Mouse (Mus musculus) c-Kit-positive CD71-negative TER-119-negative erythroid progenitor cells, embryonic 14.5 days (primary cell): ENCODE data around the gene Sytl2.

ENCODE experiments used
- DNase-seq: peaks from one replicate; pipeline ENCODE4 v3.0.0-alpha.2; 2013; ENCODE audit warnings: low read depth

Sytl2 gene

DNA sequence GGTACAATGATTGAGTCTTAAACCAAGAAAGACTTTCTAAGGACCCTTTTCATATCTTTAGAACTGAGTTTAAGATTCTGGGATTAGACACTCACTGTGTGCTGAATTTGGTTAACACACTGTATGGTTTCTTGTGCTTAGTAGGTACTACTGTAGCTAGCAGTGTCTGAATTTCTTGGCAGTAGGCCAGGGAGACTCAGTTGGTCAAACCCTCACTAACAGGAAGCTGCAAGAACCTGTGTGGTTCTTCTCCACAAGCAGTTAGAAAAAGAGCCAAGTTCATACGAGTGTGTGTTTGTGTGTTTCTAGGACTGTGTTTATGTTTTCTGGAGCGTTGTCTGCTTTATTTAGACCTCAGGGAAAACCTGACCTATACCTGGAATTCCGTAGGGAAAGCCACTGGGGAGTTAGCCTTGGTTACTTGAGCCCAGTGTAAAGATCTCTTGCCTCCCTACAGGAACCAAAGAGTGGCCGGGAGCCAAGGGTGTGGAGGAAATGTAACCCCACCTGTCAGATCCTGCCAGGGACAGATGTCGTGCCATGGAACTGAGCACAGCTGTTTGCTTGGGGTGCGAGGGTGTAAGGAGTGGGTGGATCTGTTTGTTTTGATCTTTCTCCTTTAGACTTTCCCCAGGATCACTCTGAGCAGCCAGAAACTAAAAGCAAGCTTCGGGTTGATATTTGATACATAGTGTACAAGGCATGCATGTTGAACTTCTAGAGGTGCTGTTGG lies 10.3 kb downstream of the Sytl2 start:
- DNase-seq = no peak

- no peak for DNase-seq
Observed at GRCm38 (mm10) chr7:90313421-90313820, 11.4 kb downstream of the Sytl2 start.

DNA sequence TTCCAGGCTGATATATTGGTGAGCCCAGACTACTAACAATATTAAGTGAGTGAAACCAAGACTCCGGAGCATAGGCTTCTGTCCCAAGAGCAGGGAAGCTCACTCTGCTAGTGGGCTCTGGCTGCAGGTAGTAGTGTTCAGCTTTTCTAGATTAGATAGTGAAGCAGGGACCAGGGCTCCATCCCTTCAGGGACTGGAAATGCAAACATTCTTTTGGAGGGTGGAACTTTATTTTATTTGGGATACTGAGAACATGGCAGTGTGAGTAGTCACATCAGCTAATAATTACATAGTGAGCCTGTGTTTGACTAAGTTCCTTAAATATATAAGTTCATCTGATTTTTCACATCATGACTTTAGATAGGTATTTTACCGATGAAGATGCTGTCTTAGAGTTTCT lies 14.8 kb downstream of the Sytl2 start:
- no peak for DNase-seq

- no peak for DNase-seq
Observed at GRCm38 (mm10) chr7:90319446-90319845, 17.4 kb downstream of the Sytl2 start.

GRCm38 (mm10) chr7:90320124-90320523 lies 18.1 kb downstream of the Sytl2 start:
- no peak for DNase-seq

GRCm38 (mm10) chr7:90325166-90325565 lies 23.1 kb downstream of the Sytl2 start:
- no peak for DNase-seq

GRCm38 (mm10) chr7:90330200-90330599 lies 28.1 kb downstream of the Sytl2 start:
- no peak for DNase-seq

GRCm38 (mm10) chr7:90332483-90333065 lies 30.5 kb downstream of the Sytl2 start:
- DNase-seq = no peak

GRCm38 (mm10) chr7:90334362-90334761 lies 32.3 kb downstream of the Sytl2 start:
- no peak for DNase-seq

DNA sequence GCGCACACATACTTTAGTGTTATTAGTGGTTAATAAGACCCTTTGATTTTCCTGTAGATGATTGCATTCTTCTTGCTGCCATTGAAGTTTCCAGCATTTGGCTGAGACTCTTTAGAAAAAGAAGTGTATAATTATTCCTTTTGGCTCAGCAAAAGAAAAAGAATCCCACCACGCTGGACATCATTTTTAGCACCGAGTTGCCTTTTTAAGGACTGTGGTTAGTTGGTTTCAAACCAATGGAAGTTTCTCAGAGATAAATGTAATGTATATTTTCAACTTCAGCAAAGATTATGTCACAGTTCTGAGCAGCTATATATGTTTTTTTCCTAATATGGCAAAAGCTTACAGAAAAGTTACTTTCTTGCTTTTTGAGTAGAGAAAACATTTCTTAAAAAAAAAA lies 32.8 kb downstream of the Sytl2 start:
- DNase-seq = no peak

GRCm38 (mm10) chr7:90335755-90336194 lies 33.7 kb downstream of the Sytl2 start:
- no peak for DNase-seq

- DNase-seq = no peak
Observed at GRCm38 (mm10) chr7:90341212-90341957, 39.3 kb downstream of the Sytl2 start.

- no peak for DNase-seq
Observed at GRCm38 (mm10) chr7:90344903-90345302, 42.9 kb downstream of the Sytl2 start.

GRCm38 (mm10) chr7:90347779-90348437 lies 45.9 kb downstream of the Sytl2 start:
- no peak for DNase-seq

GRCm38 (mm10) chr7:90349014-90349413 lies 47.0 kb downstream of the Sytl2 start:
- DNase-seq = no peak

DNA sequence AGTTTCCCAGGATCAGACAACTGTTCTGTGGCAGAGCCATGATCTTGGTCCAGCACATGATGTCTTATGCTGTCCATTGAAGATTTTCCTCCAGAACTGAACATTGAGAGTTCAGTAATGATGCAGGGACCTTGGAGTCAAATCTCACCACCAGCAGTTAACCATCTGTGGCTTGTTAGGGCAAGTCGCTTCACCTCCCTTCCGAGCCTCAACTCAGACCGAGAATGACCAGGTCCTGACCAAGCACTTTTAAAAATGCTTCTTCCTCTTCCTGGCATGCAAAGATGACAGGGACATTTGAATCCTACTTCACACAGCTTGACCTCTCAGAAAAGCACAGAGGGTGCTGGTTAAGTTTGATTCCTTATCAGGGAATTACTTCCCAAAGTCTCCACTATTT lies 50.1 kb downstream of the Sytl2 start:
- no peak for DNase-seq

- no peak for DNase-seq
Observed at GRCm38 (mm10) chr7:90353488-90354228, 51.6 kb downstream of the Sytl2 start.

GRCm38 (mm10) chr7:90354229-90354604 lies 52.2 kb downstream of the Sytl2 start:
- DNase-seq = no peak

DNA sequence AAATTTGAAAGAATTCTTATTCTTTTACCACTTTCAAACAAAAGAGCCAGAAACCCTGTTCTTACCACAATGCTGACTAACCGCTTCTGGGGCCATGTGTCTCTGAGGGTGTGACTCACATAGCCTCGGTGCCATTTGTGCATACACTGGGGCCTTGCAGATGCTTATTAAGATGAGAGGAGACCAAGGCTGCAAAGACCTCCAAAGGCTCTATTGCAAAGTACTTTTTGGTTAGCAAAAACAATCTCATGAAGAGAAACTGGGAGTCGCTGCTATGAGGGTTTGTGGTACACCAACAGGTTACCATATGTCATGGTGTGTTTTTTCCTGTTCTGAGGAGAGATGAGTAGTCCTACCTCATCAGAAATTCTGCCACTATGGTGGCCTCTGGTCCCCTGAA lies 53.4 kb downstream of the Sytl2 start:
- DNase-seq = no peak

GRCm38 (mm10) chr7:90355995-90356394 lies 53.9 kb downstream of the Sytl2 start:
- no peak for DNase-seq

DNA sequence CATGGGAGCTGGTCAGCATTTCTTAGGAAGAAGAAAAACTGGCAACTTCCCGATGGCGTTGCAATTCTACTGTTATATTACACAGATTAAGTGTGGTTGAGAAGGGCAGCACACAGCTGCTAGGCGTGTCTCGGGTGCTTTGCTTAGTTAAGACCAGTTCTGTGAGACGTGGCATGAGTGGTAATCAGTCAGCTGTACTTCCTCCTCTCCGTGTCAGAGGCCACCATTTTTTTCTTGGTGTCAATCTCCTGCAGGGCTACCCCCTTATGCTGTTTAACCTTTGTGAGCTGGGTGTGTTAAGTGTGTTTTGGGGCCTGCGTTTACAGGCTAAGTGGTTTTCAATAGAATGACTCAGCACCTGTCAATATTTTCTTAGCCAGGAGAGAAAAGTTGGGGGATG lies 60.7 kb downstream of the Sytl2 start:
- no peak for DNase-seq
